Mouse (Mus musculus): ENCODE measurements at regions not wholly inside any gene's neighbourhood (a gene's known extent, or its start where the extent isn't known, plus 50 kb on each side); places are given as distances from the start of the nearest gene placed in this dataset.
"Not testable (repeated sequence)": the region's sequence is repeated elsewhere in the genome, so short reads cannot be mapped to it uniquely, and the experiment has no call there.

DNA sequence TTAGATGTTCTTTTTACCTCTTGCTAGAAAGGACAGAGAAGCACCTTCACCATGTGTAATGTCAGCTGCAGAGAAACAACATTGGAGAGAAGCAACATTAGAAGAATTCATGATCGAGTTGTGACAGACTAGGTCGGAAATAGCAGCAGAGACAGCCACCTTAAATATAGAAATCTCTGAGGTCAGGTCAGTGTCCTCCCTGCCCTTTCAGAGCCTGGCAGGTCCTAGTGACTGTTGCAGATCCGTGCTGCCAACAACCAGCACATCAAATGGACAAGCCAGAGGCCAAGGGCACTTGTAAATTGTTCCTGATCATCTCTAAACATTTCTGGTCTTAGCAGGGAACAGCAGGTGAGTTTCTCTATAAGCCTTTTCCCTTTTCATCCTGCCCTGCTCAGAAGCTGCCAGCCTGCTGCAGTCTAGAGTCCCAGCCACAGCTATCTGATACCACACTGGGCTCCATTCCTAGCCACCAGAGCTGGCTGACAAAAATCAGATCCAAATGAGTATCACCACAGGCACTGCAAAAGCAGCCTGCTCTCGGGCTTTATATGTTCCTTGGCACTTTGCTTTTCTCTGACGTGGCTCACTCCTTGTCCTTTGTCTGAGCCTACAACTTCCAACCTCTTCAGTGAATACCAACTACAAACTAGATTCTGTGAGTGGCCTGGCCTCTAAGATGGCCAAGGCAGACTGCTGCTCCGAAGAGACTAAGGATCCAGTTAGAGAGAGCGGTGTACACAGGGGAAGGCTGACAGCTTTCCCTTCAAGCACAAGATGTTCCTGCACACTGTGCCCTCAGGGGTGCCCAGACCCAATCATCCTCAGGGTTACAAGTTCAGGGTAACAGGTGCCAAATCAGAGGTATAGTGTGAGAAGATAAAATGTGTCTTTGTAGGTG lies 102.8 kb upstream of the Pfn2 start:
- H3K9ac ChIP-seq (ENCODE audit: low read depth, low read length) = no peak overlapping the region
- no peaks in the 10 kb centered on the region for H3K27me3 ChIP-seq (ENCODE audit: control insufficient read depth, insufficient read depth, low read length)
- no peak overlapping the region for H3K4me2 ChIP-seq
- no peak overlapping the region for H3K4me3 ChIP-seq (ENCODE audit: low read depth, low read length)
- no peaks in the 10 kb centered on the region for H3K36me3 ChIP-seq (ENCODE audit: control insufficient read depth, insufficient read depth, low read length)
- ATAC-seq (replicated peaks; ENCODE audit: insufficient number of reproducible peaks, low FRiP score, low TSS enrichment) = no peak
- H3K27ac ChIP-seq (ENCODE audit: low read depth, low read length) = 0 out of 2 replicates have a peak overlapping the region, but pooled peaks have one; percentile 10
- H3K9me3 ChIP-seq (replicated peaks; ENCODE audit: control insufficient read depth, low read length) = no peaks in the 10 kb centered on the region
- peaks cover 4% of the 10 kb centered on the region; the same call in 1 of the 2 replicates for H3K4me1 ChIP-seq (ENCODE audit: control insufficient read depth, insufficient read depth, low read length)
- WGBS (ENCODE audit: insufficient replicate concordance) = 61% methylated on average over 7 of the region's 7 CpGs

DNA sequence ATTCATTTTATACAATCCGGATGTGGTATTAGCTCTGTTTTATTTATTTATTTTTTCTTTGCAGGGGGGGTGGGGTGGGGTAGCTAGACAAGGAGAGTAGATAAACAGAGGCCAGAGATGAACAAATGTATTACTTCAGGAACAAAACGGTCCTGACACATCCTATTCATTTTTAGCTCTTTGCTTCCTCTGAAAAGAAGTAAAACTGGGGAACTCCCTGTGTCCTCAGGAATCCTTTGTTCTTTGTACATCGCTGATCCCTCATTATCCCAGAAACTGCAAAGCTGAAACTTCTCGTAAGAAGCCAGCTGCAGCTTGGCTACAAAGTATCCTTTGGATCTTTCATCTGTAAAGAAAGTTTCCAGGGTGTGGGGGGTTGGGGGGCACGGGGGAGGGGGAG lies 103.6 kb upstream of the Pfn2 start:
- no peak overlapping the region for H3K4me3 ChIP-seq (ENCODE audit: low read depth, low read length)
- no peak for ATAC-seq (replicated peaks; ENCODE audit: insufficient number of reproducible peaks, low FRiP score, low TSS enrichment)
- H3K27me3 ChIP-seq (ENCODE audit: control insufficient read depth, insufficient read depth, low read length) = no peaks in the 10 kb centered on the region
- no peaks in the 10 kb centered on the region for H3K36me3 ChIP-seq (ENCODE audit: control insufficient read depth, insufficient read depth, low read length)
- no peak overlapping the region for H3K9ac ChIP-seq (ENCODE audit: low read depth, low read length)
- peaks cover 4% of the 10 kb centered on the region; the same call in 1 of the 2 replicates for H3K4me1 ChIP-seq (ENCODE audit: control insufficient read depth, insufficient read depth, low read length)
- no peaks in the 10 kb centered on the region for H3K9me3 ChIP-seq (replicated peaks; ENCODE audit: control insufficient read depth, low read length)
- 48% methylated on average over 5 of the region's 5 CpGs for WGBS (ENCODE audit: insufficient replicate concordance)
- no peak overlapping the region for H3K4me2 ChIP-seq
- H3K27ac ChIP-seq (ENCODE audit: low read depth, low read length) = no peak overlapping the region

DNA sequence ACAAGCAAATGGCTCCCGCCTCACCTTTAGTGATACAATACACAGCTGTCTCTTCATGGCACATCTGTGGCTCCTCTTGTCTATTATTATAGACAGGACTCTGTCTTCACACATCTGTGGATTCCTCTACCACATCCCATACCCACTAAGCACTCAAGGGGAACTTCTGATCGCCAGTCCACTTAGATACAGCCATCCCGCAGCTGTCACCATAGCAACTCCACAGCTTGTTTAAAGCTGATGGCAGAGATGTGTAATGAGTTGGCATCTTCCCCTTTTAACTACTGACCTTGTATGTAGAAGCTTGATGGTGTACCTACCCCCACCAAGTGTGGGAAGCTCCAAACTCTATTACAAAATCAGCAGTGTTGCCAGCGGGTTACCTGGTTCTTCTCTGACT lies 109.5 kb upstream of the Pfn2 start:
- Histone ChIP-seq H3K9me3 (replicated peaks; ENCODE audit: control insufficient read depth, low read length) (no peaks in the 10 kb centered on the region), H3K27ac (ENCODE audit: low read depth, low read length) (no peak overlapping the region), H3K4me3 (ENCODE audit: low read depth, low read length) (no peak overlapping the region), H3K27me3 (ENCODE audit: control insufficient read depth, insufficient read depth, low read length) (no peaks in the 10 kb centered on the region), H3K4me2 (no peak overlapping the region), H3K9ac (ENCODE audit: low read depth, low read length) (no peak overlapping the region), H3K36me3 (ENCODE audit: control insufficient read depth, insufficient read depth, low read length) (no peaks in the 10 kb centered on the region), H3K4me1 (ENCODE audit: control insufficient read depth, insufficient read depth, low read length) (0 out of 2 replicates have a peak, but pooled peaks cover 4% of the 10 kb centered on the region)
- no peak for ATAC-seq (replicated peaks; ENCODE audit: insufficient number of reproducible peaks, low FRiP score, low TSS enrichment)
- WGBS (ENCODE audit: insufficient replicate concordance) = 86% methylated on average over 4 of the region's 4 CpGs

DNA sequence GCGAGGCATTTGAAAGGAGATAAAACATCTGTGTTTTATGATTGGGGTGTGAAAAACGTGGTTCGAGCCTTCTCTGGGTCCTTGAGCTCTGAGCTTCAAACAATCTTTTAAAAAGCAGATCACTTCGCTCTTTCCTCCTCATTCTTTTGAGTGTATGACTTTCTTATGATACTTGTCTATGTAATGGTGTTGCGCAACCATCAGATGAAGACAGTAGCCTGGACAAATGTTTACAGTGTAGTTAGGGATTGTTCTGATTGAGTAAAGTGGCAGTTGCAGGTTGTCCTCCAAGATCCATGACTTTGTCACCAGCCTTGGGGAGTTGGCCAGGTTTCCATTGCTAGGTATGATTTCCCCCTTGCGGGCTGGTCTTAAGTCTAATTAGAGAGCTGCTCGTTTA lies 116.1 kb upstream of the Pfn2 start:
- no peaks in the 10 kb centered on the region for H3K36me3 ChIP-seq (ENCODE audit: control insufficient read depth, insufficient read depth, low read length)
- H3K27ac ChIP-seq (ENCODE audit: low read depth, low read length) = no peak overlapping the region
- WGBS (ENCODE audit: insufficient replicate concordance) = 83% methylated on average over 7 of the region's 7 CpGs
- no peaks in the 10 kb centered on the region for H3K4me1 ChIP-seq (ENCODE audit: control insufficient read depth, insufficient read depth, low read length)
- no peaks in the 10 kb centered on the region for H3K27me3 ChIP-seq (ENCODE audit: control insufficient read depth, insufficient read depth, low read length)
- H3K4me2 ChIP-seq = no peak overlapping the region
- H3K4me3 ChIP-seq (ENCODE audit: low read depth, low read length) = no peak overlapping the region
- H3K9ac ChIP-seq (ENCODE audit: low read depth, low read length) = no peak overlapping the region
- H3K9me3 ChIP-seq (replicated peaks; ENCODE audit: control insufficient read depth, low read length) = no peaks in the 10 kb centered on the region
- ATAC-seq (replicated peaks; ENCODE audit: insufficient number of reproducible peaks, low FRiP score, low TSS enrichment) = no peak

DNA sequence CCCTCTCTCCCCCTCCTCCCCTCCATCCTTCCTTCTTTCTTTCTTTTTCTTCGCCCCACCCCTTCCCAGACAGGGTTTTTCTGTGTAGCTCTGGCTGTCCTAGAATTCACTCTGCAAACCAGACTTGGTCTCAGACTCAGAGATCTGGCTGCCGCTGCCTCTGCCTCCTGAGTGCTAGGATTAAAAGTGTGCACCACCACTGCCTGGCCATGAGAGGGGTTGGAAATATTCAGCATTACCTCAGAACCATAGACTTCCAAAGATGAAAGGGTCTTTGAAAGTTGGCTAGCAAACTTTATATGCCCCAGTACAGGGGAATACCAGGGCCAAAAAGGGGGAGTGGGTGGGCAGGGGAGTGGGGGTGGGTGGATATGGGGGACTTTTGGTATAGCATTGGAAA lies 122.7 kb upstream of the Pfn2 start:
- ATAC-seq (replicated peaks; ENCODE audit: insufficient number of reproducible peaks, low FRiP score, low TSS enrichment); H3K4me3 ChIP-seq (ENCODE audit: low read depth, low read length); H3K4me2 ChIP-seq; H3K9me3 ChIP-seq (replicated peaks; ENCODE audit: control insufficient read depth, low read length); H3K9ac ChIP-seq (ENCODE audit: low read depth, low read length); H3K4me1 ChIP-seq (ENCODE audit: control insufficient read depth, insufficient read depth, low read length); H3K27ac ChIP-seq (ENCODE audit: low read depth, low read length); H3K36me3 ChIP-seq (ENCODE audit: control insufficient read depth, insufficient read depth, low read length); H3K27me3 ChIP-seq (ENCODE audit: control insufficient read depth, insufficient read depth, low read length): not testable (repeated sequence)
- 84% methylated on average over 2 of the region's 2 CpGs for WGBS (ENCODE audit: insufficient replicate concordance)

DNA sequence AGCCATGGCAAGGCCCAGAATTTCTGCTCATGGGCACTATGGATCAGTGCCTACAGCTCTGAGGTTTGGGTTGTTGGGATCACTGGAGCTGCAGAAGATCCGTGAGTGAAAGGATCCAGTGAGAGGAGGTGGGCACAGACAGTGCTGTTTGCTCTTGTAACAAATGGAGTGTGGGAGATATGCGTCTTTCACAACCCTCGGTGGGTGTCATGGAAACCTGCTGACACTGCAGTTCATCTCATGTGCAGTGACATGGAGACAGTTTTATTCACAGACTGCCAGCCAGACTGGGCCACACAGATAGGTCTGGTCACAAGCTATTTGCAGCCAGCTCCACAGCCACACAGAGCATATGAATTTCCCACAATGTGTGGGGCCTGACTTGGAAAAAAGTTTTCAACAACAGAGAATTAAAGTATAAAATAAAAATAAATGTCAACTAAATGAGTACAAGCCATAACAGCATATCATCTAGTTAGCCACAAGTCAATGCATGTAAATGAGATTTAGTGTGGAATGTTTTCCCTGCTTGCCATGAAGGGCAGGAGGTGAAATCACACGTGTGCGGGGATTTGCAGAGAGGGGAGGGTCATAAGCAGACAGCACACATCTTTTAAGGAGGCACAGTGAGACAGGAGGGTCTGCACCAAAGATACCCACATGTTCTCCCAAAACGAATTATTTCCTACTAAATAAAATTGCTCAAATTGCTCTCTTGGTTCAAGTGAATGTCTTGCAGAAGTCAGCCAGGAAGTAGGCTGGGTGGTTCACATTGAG lies 124.8 kb upstream of the Pfn2 start:
- 50% methylated on average over 6 of the region's 6 CpGs for WGBS (ENCODE audit: insufficient replicate concordance)
- Histone ChIP-seq H3K9me3 (replicated peaks; ENCODE audit: control insufficient read depth, low read length) (no peaks in the 10 kb centered on the region), H3K27me3 (ENCODE audit: control insufficient read depth, insufficient read depth, low read length) (no peaks in the 10 kb centered on the region), H3K4me1 (ENCODE audit: control insufficient read depth, insufficient read depth, low read length) (no peaks in the 10 kb centered on the region), H3K36me3 (ENCODE audit: control insufficient read depth, insufficient read depth, low read length) (no peaks in the 10 kb centered on the region), H3K4me3 (ENCODE audit: low read depth, low read length) (no peak overlapping the region), H3K9ac (ENCODE audit: low read depth, low read length) (no peak overlapping the region), H3K4me2 (no peak overlapping the region), H3K27ac (ENCODE audit: low read depth, low read length) (no peak overlapping the region)
- no peak for ATAC-seq (replicated peaks; ENCODE audit: insufficient number of reproducible peaks, low FRiP score, low TSS enrichment)

DNA sequence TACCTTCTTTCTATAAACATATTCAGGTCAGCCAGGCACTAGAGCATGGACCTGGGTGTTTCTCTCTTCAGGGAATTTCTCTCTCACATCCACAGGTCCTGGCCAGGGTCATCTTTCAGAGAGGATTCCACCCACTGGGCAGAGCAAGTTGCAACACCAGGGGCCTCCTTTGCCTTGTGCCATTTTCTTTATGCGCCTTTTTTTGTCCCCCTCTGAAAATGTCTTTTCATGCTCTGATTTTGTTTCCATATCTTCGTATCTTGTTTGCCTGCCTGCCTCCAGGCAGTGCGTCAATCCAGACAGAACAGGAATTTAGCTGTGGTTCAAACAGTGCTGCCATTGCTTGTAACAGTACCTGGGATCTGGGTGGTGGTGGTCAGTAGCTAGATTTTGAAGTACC lies 125.7 kb upstream of the Pfn2 start:
- 79% methylated on average over 3 of the region's 3 CpGs for WGBS (ENCODE audit: insufficient replicate concordance)
- Histone ChIP-seq H3K27ac (ENCODE audit: low read depth, low read length) (no peak overlapping the region), H3K9me3 (replicated peaks; ENCODE audit: control insufficient read depth, low read length) (no peaks in the 10 kb centered on the region), H3K27me3 (ENCODE audit: control insufficient read depth, insufficient read depth, low read length) (no peaks in the 10 kb centered on the region), H3K4me2 (no peak overlapping the region), H3K9ac (ENCODE audit: low read depth, low read length) (no peak overlapping the region), H3K4me1 (ENCODE audit: control insufficient read depth, insufficient read depth, low read length) (no peaks in the 10 kb centered on the region), H3K36me3 (ENCODE audit: control insufficient read depth, insufficient read depth, low read length) (no peaks in the 10 kb centered on the region), H3K4me3 (ENCODE audit: low read depth, low read length) (no peak overlapping the region)
- no peak for ATAC-seq (replicated peaks; ENCODE audit: insufficient number of reproducible peaks, low FRiP score, low TSS enrichment)

DNA sequence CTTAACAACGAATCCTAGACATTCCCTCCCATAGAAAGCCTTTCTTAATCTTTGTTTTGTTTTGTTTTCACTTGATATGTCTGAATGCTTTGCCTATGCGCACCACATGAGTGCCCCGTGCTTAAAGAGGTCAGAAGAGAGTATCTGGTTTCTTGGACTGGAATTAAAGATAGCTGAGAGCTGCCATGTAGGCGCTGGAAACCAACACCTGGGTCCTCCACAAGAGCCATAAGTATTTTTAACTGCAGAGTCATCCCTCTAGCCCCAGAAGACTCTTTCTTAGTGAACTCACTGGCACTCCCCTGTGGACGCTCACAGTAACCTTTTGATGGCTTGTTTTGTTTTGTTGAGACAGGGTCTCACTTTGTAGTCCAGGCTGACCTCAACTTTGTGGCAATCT lies 127.5 kb upstream of the Pfn2 start:
- H3K27me3 ChIP-seq (ENCODE audit: control insufficient read depth, insufficient read depth, low read length) = no peaks in the 10 kb centered on the region
- H3K27ac ChIP-seq (ENCODE audit: low read depth, low read length) = no peak overlapping the region
- H3K9ac ChIP-seq (ENCODE audit: low read depth, low read length) = no peak overlapping the region
- H3K9me3 ChIP-seq (replicated peaks; ENCODE audit: control insufficient read depth, low read length) = no peaks in the 10 kb centered on the region
- no peak overlapping the region for H3K4me2 ChIP-seq
- no peak for ATAC-seq (replicated peaks; ENCODE audit: insufficient number of reproducible peaks, low FRiP score, low TSS enrichment)
- no peaks in the 10 kb centered on the region for H3K4me1 ChIP-seq (ENCODE audit: control insufficient read depth, insufficient read depth, low read length)
- H3K36me3 ChIP-seq (ENCODE audit: control insufficient read depth, insufficient read depth, low read length) = no peaks in the 10 kb centered on the region
- WGBS (ENCODE audit: insufficient replicate concordance) = 41% methylated on average over 5 of the region's 5 CpGs
- H3K4me3 ChIP-seq (ENCODE audit: low read depth, low read length) = no peak overlapping the region
